Mouse (Mus musculus) G1E (cell line): ENCODE data around the gene Slc35b1.

Experiments used
- CTCF ChIP-seq: IDR thresholded peaks from 2 replicates; pipeline ENCODE4 v1.5.1; 2012; ENCODE audit warnings: low read depth, low read length, inconsistent platforms, mixed read lengths
- GATA1 ChIP-seq: IDR thresholded peaks from 2 replicates; pipeline ENCODE4 v1.6.1; 2012; ENCODE audit warnings: borderline replicate concordance, low read length, inconsistent platforms, mixed read lengths

GRCm38 (mm10) chr11:95380711-95381110, 3.8 kb upstream of the Slc35b1 start:
- TF ChIP-seq GATA1 = no peak
- no peak for TF ChIP-seq CTCF
